Mouse (Mus musculus) heart, embryonic 14.5 days (tissue): ENCODE measurements around the gene H2afj. TPM values are rescaled to one million over a fixed set of nuclear protein-coding genes. Genes with fewer than 3 reads are reported as not detected.

ENCODE experiments used
- ATAC-seq: fragments of 200-750 bp; cut with Nextera tagmentation; 2 replicates; pipeline ENCODE4 v1.8.0; 2017; ENCODE audit warnings: low read depth, moderate TSS enrichment; ENCODE audit not compliant: insufficient number of reproducible peaks, insufficient read depth, low FRiP score
- H3K27ac ChIP-seq, 2 experiments: fragments of 200-500 bp in 1 of 2; fragments of 300-500 bp in 1 of 2; sonication (generic) in 1 of 2; replicated peaks in 1 of 2; 2 replicates each; pipeline ENCODE4 v1.5.1; 2012 to 2014; ENCODE audit warnings: low read depth in 2 of 2, low read length in 2 of 2, control low read depth in 1 of 2, mild to moderate bottlenecking in 1 of 2, mixed read lengths in 1 of 2; ENCODE audit not compliant: control insufficient read depth in 1 of 2, insufficient read depth in 1 of 2
- H3K27me3 ChIP-seq: fragments of 300-500 bp; sonication (generic); 2 replicates; pipeline ENCODE4 v1.6.1; 2014; ENCODE audit warnings: mild to moderate bottlenecking, low read length, control low read depth; ENCODE audit not compliant: control insufficient read depth, insufficient read depth
- H3K36me3 ChIP-seq: fragments of 300-500 bp; sonication (generic); 2 replicates; pipeline ENCODE4 v1.6.1; 2014; ENCODE audit warnings: mild to moderate bottlenecking, control low read depth, low read length, mixed read lengths; ENCODE audit not compliant: control insufficient read depth, insufficient read depth
- H3K4me1 ChIP-seq, 2 experiments: fragments of 200-500 bp in 1 of 2; fragments of 300-500 bp in 1 of 2; sonication (generic) in 1 of 2; 2 replicates each; pipeline ENCODE4 v1.6.1; 2012 to 2014; ENCODE audit warnings: low read length in 2 of 2, control low read depth in 1 of 2, mixed read lengths in 1 of 2; ENCODE audit not compliant: control insufficient read depth in 2 of 2, insufficient read depth in 2 of 2
- H3K4me2 ChIP-seq: fragments of 300-500 bp; sonication (generic); 2 replicates; pipeline ENCODE4 v1.6.1; 2014; ENCODE audit warnings: mild to moderate bottlenecking, low read length
- H3K4me3 ChIP-seq, 2 experiments: fragments of 200-500 bp in 1 of 2; fragments of 300-500 bp in 1 of 2; sonication (generic) in 1 of 2; 2 replicates each; pipeline ENCODE4 v1.5.1; 2012 to 2014; ENCODE audit warnings: low read length in 2 of 2, mild to moderate bottlenecking in 2 of 2, control low read depth in 1 of 2, low read depth in 1 of 2, moderate library complexity in 1 of 2; ENCODE audit not compliant: control insufficient read depth in 1 of 2, insufficient read depth in 1 of 2
- H3K9ac ChIP-seq: fragments of 300-500 bp; sonication (generic); 2 replicates; pipeline ENCODE4 v1.6.1; 2014; ENCODE audit warnings: mild to moderate bottlenecking, low read length
- H3K9me3 ChIP-seq: fragments of 300-500 bp; sonication (generic); 2 replicates; pipeline ENCODE4 v1.6.1; 2016; ENCODE audit warnings: low read length, control low read depth; ENCODE audit not compliant: control insufficient read depth
- WGBS: fragments of 180-500 bp; shearing (Covaris S2); extraction: QIAGEN DNeasy Blood & Tissue Kit; methylation state at CpG from one replicate; pipeline ENCODE4 v1.1.7; 2014; 5-methylcytosine and 5-hydroxymethylcytosine counted together
- polyA plus RNA-seq: library from polyadenylated mRNA; unstranded; fragments of >200 nt; fragmentation: Nextera tagmentation; extraction: Ambion mirVana; gene quantifications from 2 replicates; pipeline ENCODE4 v1.2.1, GENCODE M21; 2014

H2afj gene
- polyA plus RNA-seq, 1 experiment from 2014 or later, result 71.4 TPM

GRCm38 (mm10) chr6:136848399-136848798 lies 40.4 kb downstream of the H2afj start:
- ATAC-seq, result no peak
- WGBS, result 83% methylated on average over 8 of the region's 8 CpGs
- no peak overlapping the region for H3K4me3 ChIP-seq

GRCm38 (mm10) chr6:136848971-136849370 lies 40.9 kb downstream of the H2afj start:
- Histone ChIP-seq H3K4me3 (no peak overlapping the region), H3K4me2 (no peak overlapping the region), H3K9ac (no peak overlapping the region), H3K27ac (no peak overlapping the region), H3K36me3 (peaks cover 23% of the 10 kb centered on the region; the same call in 1 of the 2 replicates), H3K4me1 (peaks cover 2 to 3% of the 10 kb centered on the region in 2 experiments; a peak in 1 of 4 replicates), H3K9me3 (no peaks in the 10 kb centered on the region), H3K27me3 (no peaks in the 10 kb centered on the region)
- WGBS, result 81% methylated on average over 5 of the region's 5 CpGs
- ATAC-seq, result no peak

More at GRCm38 (mm10) chr6:136848399-136848798, 40.4 kb downstream of the H2afj start:
- Histone ChIP-seq H3K9me3 (no peaks in the 10 kb centered on the region), H3K27ac (no peak overlapping the region), H3K36me3 (peaks cover 23% of the 10 kb centered on the region; the same call in 1 of the 2 replicates), H3K27me3 (no peaks in the 10 kb centered on the region), H3K4me1 (peaks cover 2 to 3% of the 10 kb centered on the region in 2 experiments; a peak in 1 of 4 replicates), H3K4me2 (no peak overlapping the region), H3K9ac (no peak overlapping the region)

GRCm38 (mm10) chr6:136850267-136850666 lies 42.2 kb downstream of the H2afj start:
- Histone ChIP-seq H3K4me2 (no peak overlapping the region), H3K9me3 (no peaks in the 10 kb centered on the region), H3K4me1 (peaks cover 2 to 7% of the 10 kb centered on the region in 2 experiments; a peak in 2 of 4 replicates), H3K27me3 (no peaks in the 10 kb centered on the region), H3K4me3 (no peak overlapping the region), H3K27ac (peak overlapping the region in 1 of 2 experiments; percentile 37; a peak in 1 of 4 replicates), H3K9ac (no peak overlapping the region), H3K36me3 (peaks cover 23% of the 10 kb centered on the region; the same call in 1 of the 2 replicates)
- ATAC-seq, result no peak
- WGBS, result 68% methylated on average over 6 of the region's 6 CpGs

GRCm38 (mm10) chr6:136852348-136852747 lies 44.3 kb downstream of the H2afj start:
- H3K4me1 ChIP-seq, result peaks cover 14 to 19% of the 10 kb centered on the region in 2 experiments
- no peak overlapping the region for H3K9ac ChIP-seq
- H3K4me3 ChIP-seq, result no peak overlapping the region
- H3K9me3 ChIP-seq, result no peaks in the 10 kb centered on the region
- H3K36me3 ChIP-seq, result peaks cover 23% of the 10 kb centered on the region; the same call in 1 of the 2 replicates
- no peak for ATAC-seq
- no peak overlapping the region for H3K4me2 ChIP-seq
- WGBS, result 79% methylated on average over 4 of the region's 4 CpGs
- H3K27me3 ChIP-seq, result no peaks in the 10 kb centered on the region
- 0 out of 4 replicates have a peak overlapping the region, but pooled peaks of 1 of the 2 experiments have one; percentile 30 for H3K27ac ChIP-seq

GRCm38 (mm10) chr6:136852762-136853161 lies 44.7 kb downstream of the H2afj start:
- 60% methylated on average over 3 of the region's 3 CpGs for WGBS
- H3K4me2 ChIP-seq, result no peak overlapping the region
- peaks cover 18 to 23% of the 10 kb centered on the region in 2 experiments for H3K4me1 ChIP-seq
- H3K9me3 ChIP-seq, result no peaks in the 10 kb centered on the region
- no peak for ATAC-seq
- H3K27me3 ChIP-seq, result no peaks in the 10 kb centered on the region
- H3K4me3 ChIP-seq, result no peak overlapping the region
- H3K36me3 ChIP-seq, result peaks cover 23% of the 10 kb centered on the region; the same call in 1 of the 2 replicates
- H3K9ac ChIP-seq, result no peak overlapping the region
- H3K27ac ChIP-seq, result 0 out of 4 replicates have a peak overlapping the region, but pooled peaks have one; percentile 23 to 30

GRCm38 (mm10) chr6:136854361-136854781 lies 46.3 kb downstream of the H2afj start:
- Histone ChIP-seq H3K4me1 (peaks cover 28 to 33% of the 10 kb centered on the region in 2 experiments), H3K4me2 (peak overlapping the region; percentile 65; the same call in 1 of the 2 replicates), H3K9ac (no peak overlapping the region), H3K27ac (peak overlapping the region in 1 of 2 experiments; percentile 24; a peak in 1 of 4 replicates), H3K36me3 (peaks cover 10% of the 10 kb centered on the region; the same call in 1 of the 2 replicates), H3K4me3 (no peak overlapping the region), H3K27me3 (no peaks in the 10 kb centered on the region), H3K9me3 (no peaks in the 10 kb centered on the region)
- ATAC-seq, result no peak
- WGBS, result 79% methylated on average over 11 of the region's 11 CpGs

GRCm38 (mm10) chr6:136855183-136855582 lies 47.1 kb downstream of the H2afj start:
- Histone ChIP-seq H3K27me3 (no peaks in the 10 kb centered on the region), H3K4me3 (peak overlapping the region in 1 of 2 experiments; percentile 38; a peak in 2 of 4 replicates), H3K9me3 (no peaks in the 10 kb centered on the region), H3K9ac (no peak overlapping the region), H3K36me3 (0 out of 2 replicates have a peak, but pooled peaks cover 5% of the 10 kb centered on the region), H3K27ac (peak overlapping the region in 1 of 2 experiments; percentile 85; a peak in 2 of 4 replicates), H3K4me2 (peak overlapping the region; percentile 65), H3K4me1 (peaks cover 33 to 39% of the 10 kb centered on the region in 2 experiments)
- no peak for ATAC-seq
- WGBS, result 63% methylated on average over 2 of the region's 2 CpGs
